Mouse (Mus musculus) limb, embryonic 13.5 days (tissue): Measurements from ENCODE around the gene Aoc1. TPM values are rescaled to one million over a fixed set of nuclear protein-coding genes. Genes with fewer than 3 reads are reported as not detected.
"Not testable (repeated sequence)": the region's sequence is repeated elsewhere in the genome, so short reads cannot be mapped to it uniquely, and the experiment has no call there.

Experiments used
- ATAC-seq: fragments of 200-750 bp; cut with Nextera tagmentation; 2 replicates; pipeline ENCODE4 v1.8.0; 2017; ENCODE audit warnings: low read depth, moderate number of reproducible peaks, moderate TSS enrichment; ENCODE audit not compliant: low FRiP score
- H3K27ac ChIP-seq: fragments of 300-500 bp; sonication (generic); 2 replicates; pipeline ENCODE4 v1.5.1; 2015; ENCODE audit warnings: inconsistent platforms, mild to moderate bottlenecking, moderate library complexity
- H3K27me3 ChIP-seq: fragments of 300-500 bp; sonication (generic); 2 replicates; pipeline ENCODE4 v1.6.1; 2015; ENCODE audit warnings: mild to moderate bottlenecking, inconsistent platforms
- H3K36me3 ChIP-seq: fragments of 300-500 bp; sonication (generic); 2 replicates; pipeline ENCODE4 v1.6.1; 2015; ENCODE audit warnings: inconsistent platforms, mild to moderate bottlenecking, moderate library complexity
- H3K4me1 ChIP-seq: fragments of 300-500 bp; sonication (generic); 2 replicates; pipeline ENCODE4 v1.6.1; 2015; ENCODE audit warnings: inconsistent platforms
- H3K4me2 ChIP-seq: fragments of 300-500 bp; sonication (generic); replicated peaks from 2 replicates; pipeline ENCODE4 v1.6.1; 2015; ENCODE audit warnings: inconsistent platforms, mild to moderate bottlenecking, moderate library complexity
- H3K4me3 ChIP-seq: fragments of 300-500 bp; sonication (generic); 2 replicates; pipeline ENCODE4 v1.5.1; 2015; ENCODE audit warnings: moderate library complexity, mild to moderate bottlenecking, inconsistent platforms
- H3K9ac ChIP-seq: fragments of 300-500 bp; sonication (generic); 2 replicates; pipeline ENCODE4 v1.6.1; 2015; ENCODE audit warnings: mild to moderate bottlenecking, inconsistent platforms
- H3K9me3 ChIP-seq: fragments of 300-500 bp; sonication (generic); 2 replicates; pipeline ENCODE4 v1.6.1; 2016; ENCODE audit warnings: inconsistent platforms
- WGBS: fragments of 180-500 bp; shearing (Covaris S2); methylation state at CpG from one replicate; pipeline ENCODE4 v1.1.7; 2015; 5-methylcytosine and 5-hydroxymethylcytosine counted together
- polyA plus RNA-seq: library from polyadenylated mRNA; unstranded; fragments of >200 nt; fragmentation: Nextera tagmentation; extraction: Ambion mirVana; gene quantifications from 2 replicates; pipeline ENCODE4 v1.2.1, GENCODE M21; 2015

Gene Aoc1
- polyA plus RNA-seq, 1 experiment from 2014 or later: not detected

DNA sequence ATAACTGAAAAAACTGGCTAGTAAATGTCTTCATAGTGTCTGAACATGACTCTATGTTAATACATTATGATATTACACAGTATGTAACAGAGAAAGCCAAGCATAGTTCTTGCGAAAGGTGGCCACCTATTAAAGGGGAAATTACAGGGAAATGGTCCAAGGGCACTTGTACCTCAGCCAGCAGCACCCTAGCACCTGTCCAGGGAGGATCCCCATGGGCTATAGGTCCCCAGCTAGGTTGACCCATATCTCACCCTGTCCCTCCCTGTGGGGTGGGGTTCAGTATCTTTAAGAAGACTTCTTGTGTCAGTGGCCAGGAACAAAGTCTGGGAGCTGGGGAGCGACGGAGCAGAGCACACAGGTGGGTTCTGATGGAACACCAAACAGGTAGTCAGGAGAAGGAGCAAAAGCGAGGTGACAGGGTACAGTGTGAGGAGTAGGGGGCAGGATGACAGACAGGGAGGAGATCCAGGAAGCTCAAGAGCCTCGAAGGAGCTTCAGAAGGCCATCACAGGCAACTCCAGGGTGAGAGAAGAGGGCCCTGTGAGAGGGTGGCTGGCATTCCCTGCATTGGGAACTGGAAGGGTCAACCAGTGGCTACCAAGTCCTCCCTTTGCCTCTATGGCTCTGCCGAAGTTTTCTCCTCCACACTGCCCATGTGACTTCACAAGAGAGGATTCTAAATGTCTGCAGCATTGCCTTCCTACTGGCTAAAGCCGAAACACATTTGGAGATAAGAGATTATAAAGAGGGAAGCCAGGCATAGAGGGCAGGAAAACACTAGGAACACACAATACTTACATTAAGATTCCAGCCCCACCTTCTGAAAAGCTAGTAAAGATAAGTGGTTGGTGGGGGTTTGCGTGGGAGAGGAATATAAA lies 22.5 kb downstream of the Aoc1 start:
- Histone ChIP-seq H3K4me3 (no peak overlapping the region), H3K4me2 (no peak overlapping the region), H3K4me1 (no peaks in the 10 kb centered on the region), H3K9ac (no peak overlapping the region), H3K27me3 (no peaks in the 10 kb centered on the region), H3K9me3 (peaks cover 4% of the 10 kb centered on the region; the same call in 1 of the 2 replicates), H3K36me3 (no peaks in the 10 kb centered on the region), H3K27ac (no peak overlapping the region)
- no peak for ATAC-seq
- 88% methylated on average over 8 of the region's 8 CpGs for WGBS

DNA sequence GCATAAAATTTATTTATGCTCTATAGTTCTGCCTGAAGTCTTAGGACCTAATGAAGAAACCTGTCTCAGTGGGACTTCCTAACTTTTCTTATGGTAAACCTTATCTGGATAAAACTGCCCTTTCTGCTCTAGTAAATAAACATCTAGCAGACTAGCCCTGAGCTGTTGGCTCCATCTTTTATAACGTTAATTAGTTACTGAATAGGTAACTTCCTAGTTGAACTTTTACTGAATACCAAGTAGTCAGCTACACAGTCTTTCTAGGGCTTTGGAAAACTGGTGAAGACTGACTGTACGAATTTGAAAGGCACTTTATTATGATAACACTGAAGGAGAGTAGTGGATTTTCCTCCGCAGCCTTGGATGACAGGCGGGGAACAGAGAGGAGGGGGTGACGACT lies 23.2 kb downstream of the Aoc1 start:
- Histone ChIP-seq H3K9me3 (peaks cover 4% of the 10 kb centered on the region; the same call in 1 of the 2 replicates), H3K4me2 (no peak overlapping the region), H3K27ac (no peak overlapping the region), H3K9ac (no peak overlapping the region), H3K4me1 (no peaks in the 10 kb centered on the region), H3K4me3 (no peak overlapping the region), H3K27me3 (no peaks in the 10 kb centered on the region), H3K36me3 (no peaks in the 10 kb centered on the region)
- ATAC-seq: no peak
- 89% methylated on average over 5 of the region's 5 CpGs for WGBS

DNA sequence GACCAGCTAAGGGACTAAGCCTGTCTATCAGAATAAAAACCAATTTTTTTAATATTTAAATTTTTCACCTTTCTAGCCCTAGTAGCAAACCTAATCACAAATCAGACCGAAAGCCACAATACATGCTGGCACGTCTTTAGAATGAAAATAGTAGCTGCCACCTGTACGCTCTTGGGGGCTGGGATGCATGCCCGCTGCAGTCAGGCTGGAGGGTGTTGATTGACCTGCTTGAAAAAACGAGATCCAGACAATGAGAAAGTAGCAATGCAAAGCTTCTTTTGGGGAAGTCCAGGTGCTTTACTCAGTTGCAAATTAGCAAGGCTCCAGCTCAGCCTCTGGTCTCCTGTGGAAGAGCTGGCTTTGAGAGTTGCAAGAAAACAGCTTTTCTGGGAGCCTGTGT lies 24.3 kb downstream of the Aoc1 start:
- WGBS: 85% methylated on average over 5 of the region's 5 CpGs
- Histone ChIP-seq H3K4me1 (no peaks in the 10 kb centered on the region), H3K27me3 (no peaks in the 10 kb centered on the region), H3K4me3 (no peak overlapping the region), H3K36me3 (no peaks in the 10 kb centered on the region), H3K9me3 (peaks cover 4% of the 10 kb centered on the region; the same call in 1 of the 2 replicates), H3K4me2 (no peak overlapping the region), H3K27ac (no peak overlapping the region), H3K9ac (no peak overlapping the region)
- ATAC-seq: no peak

DNA sequence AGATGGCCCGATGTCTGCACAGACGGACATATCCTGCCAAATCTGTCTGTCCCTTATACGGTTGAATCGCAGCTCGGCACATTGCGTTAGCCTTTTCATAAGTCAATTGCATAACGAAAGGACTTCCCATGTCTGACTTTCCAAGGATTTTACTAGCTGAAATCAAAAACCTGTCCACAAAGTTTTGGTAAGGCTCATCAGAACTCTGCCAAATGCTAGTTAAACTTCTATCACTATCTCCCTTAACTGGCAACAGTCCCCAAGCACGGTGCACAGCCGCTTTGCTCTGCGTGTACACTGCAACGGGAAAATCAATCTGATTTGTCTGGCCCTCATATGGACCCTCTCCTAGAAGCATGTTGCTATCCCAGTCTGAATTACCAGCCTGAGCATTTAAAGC lies 28.6 kb downstream of the Aoc1 start:
- H3K36me3 ChIP-seq, H3K4me1 ChIP-seq, H3K27ac ChIP-seq, H3K4me3 ChIP-seq, ATAC-seq, H3K9ac ChIP-seq, H3K4me2 ChIP-seq, H3K9me3 ChIP-seq, H3K27me3 ChIP-seq: not testable (repeated sequence)
- WGBS: 91% methylated on average over 11 of the region's 11 CpGs

DNA sequence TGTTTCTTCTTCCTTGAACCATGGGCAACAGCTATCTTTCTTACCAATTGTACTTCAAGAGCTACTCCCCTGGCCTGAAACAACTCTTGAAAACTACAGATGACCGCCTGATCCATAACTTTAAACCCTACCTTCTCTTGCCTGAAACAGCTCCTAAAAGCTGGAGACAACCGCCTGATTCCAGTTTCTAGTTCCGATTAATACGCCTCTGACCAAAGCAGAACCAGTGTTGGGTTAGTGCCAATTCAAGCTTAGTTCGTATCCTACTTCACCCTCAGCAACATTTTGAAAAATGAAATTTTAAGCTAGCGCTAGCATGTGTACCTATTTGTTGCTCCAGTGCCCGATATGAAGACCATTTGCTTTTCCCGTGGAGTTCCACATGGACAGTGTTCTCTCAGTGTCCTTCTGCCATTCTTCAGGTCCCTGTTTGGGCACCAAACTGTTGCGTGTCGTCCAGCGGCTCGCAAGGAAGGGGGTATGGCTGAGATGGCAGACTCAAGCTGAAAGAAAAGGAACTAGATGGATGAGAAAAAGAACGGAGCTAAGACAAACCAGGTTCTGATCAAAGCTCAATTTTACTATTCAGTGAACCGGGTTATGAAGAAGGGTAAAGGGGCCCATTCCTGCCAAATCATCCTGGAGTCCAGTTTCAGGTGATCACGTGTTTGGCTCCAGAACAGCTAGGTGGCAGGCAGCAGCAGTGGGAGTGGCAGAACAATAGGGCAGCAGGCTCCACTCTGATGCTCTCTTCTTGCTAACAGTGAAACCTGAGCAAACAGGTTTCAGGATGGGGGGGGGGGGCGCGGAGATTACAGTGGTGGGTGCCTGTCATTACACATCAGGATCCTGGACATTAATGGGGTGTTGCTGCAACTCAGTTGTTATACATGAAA lies 30.1 kb downstream of the Aoc1 start:
- WGBS: 82% methylated on average over 17 of the region's 17 CpGs
- H3K4me2 ChIP-seq: no peak overlapping the region
- no peak for ATAC-seq
- H3K4me3 ChIP-seq: no peak overlapping the region
- H3K4me1 ChIP-seq: 0 out of 2 replicates have a peak, but pooled peaks cover 3% of the 10 kb centered on the region
- no peaks in the 10 kb centered on the region for H3K36me3 ChIP-seq
- no peak overlapping the region for H3K9ac ChIP-seq
- H3K27me3 ChIP-seq: no peaks in the 10 kb centered on the region
- no peak overlapping the region for H3K27ac ChIP-seq
- H3K9me3 ChIP-seq: no peaks in the 10 kb centered on the region

DNA sequence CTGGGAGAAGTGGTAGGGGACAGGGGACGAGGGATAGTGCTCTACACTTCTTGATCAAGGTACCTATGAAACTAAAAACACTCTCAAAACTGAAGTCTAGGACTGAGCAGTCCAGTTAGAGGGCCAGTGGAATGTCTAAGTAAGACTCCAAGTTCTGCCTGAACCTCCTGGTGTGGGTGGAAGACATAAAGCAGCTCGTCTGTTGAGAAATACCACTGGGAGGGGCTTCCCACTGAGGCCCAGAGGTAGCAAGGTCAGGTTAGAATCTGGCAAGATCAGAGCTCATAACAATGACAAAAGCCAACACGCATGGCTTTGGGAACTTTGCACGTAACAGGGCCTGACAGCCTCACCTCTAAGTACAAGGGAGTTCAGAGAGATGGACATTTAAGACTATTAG lies 30.7 kb downstream of the Aoc1 start:
- no peak overlapping the region for H3K27ac ChIP-seq
- no peak for ATAC-seq
- no peak overlapping the region for H3K4me2 ChIP-seq
- WGBS: 68% methylated on average over 4 of the region's 4 CpGs
- H3K36me3 ChIP-seq: no peaks in the 10 kb centered on the region
- no peak overlapping the region for H3K9ac ChIP-seq
- 0 out of 2 replicates have a peak, but pooled peaks cover 3% of the 10 kb centered on the region for H3K4me1 ChIP-seq
- no peaks in the 10 kb centered on the region for H3K27me3 ChIP-seq
- H3K4me3 ChIP-seq: no peak overlapping the region
- H3K9me3 ChIP-seq: no peaks in the 10 kb centered on the region

DNA sequence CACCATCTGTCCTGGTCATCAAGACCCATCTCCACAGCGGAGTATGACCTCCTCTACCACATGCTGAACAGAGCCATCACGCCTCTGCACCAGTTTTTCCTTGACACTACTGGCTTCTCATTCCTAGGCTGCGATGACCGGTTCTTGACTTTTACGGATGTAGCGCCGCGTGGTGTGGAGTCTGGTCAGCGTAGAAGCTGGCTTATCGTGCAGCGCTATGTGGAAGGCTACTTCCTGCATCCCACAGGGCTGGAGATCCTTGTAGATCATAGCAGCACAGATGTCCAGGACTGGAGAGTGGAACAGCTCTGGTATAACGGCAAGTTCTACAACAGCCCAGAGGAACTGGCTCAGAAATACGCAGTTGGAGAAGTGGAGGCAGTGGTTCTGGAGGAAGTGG lies 32.9 kb downstream of the Aoc1 start:
- Histone ChIP-seq H3K27ac (no peak overlapping the region), H3K9ac (no peak overlapping the region), H3K9me3 (no peaks in the 10 kb centered on the region), H3K4me3 (no peak overlapping the region), H3K27me3 (no peaks in the 10 kb centered on the region), H3K4me2 (no peak overlapping the region), H3K36me3 (no peaks in the 10 kb centered on the region), H3K4me1 (0 out of 2 replicates have a peak, but pooled peaks cover 3% of the 10 kb centered on the region)
- ATAC-seq: no peak
- 90% methylated on average over 13 of the region's 13 CpGs for WGBS

DNA sequence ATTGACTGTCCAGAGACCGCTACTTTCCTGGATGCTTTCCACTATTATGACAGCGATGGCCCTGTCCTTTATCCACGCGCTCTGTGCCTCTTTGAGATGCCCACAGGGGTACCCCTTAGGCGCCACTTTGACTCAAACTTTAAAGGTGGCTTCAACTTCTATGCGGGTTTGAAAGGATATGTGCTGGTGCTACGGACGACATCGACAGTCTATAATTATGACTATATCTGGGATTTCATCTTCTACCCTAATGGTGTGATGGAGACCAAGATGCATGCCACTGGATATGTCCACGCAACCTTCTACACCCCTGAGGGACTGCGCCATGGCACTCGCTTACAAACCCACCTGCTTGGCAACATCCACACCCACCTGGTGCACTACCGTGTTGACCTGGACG lies 33.7 kb downstream of the Aoc1 start:
- no peaks in the 10 kb centered on the region for H3K27me3 ChIP-seq
- ATAC-seq: no peak
- WGBS: 92% methylated on average over 14 of the region's 14 CpGs

DNA sequence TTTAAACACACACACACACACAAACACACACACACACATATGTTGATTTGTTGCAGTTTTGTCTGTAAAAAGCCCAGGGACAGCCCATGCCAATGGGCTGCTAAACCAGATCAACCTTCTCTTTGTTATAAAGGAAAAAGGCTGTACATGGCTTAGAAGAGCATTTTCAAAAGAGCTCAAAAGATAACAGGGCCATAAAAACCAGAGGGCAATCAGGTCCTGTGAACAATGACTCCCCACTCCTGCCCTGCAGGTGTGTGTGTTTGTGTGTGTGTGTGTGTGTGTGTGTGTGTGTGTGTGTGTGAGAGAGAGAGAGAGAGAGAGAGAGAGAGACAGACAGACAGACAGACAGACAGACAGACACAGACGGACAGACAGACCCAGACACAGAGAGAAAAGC lies 36.5 kb downstream of the Aoc1 start:
- 75% methylated on average over 1 of the region's 1 CpGs for WGBS
- no peak overlapping the region for H3K4me2 ChIP-seq

More for the DNA sequence above, 33.7 kb downstream of the Aoc1 start:
- Histone ChIP-seq H3K9me3 (no peaks in the 10 kb centered on the region), H3K27ac (no peak overlapping the region), H3K9ac (no peak overlapping the region), H3K4me2 (no peak overlapping the region), H3K36me3 (no peaks in the 10 kb centered on the region), H3K4me1 (0 out of 2 replicates have a peak, but pooled peaks cover 3% of the 10 kb centered on the region), H3K4me3 (no peak overlapping the region)

DNA sequence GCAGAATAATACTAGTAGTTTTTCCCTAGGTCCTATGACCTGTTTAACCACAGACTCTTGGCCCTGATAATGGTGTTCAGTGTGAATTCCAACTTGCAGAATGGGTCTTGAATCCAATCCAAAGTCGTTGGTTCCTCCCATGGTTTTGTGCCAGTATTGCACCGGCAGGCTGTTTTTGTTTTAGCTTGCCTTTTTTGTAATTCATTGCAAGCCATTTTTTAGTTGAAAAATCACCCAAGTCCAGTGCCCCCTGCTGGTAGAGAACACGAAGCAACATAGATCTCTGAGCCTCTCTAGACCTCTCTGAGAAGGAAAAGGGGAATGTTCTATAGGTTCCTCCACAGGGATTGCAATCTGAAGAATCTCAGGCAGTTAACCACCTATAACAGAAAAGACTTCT lies 39.3 kb downstream of the Aoc1 start:
- Histone ChIP-seq H3K4me2 (no peak overlapping the region), H3K27me3 (no peaks in the 10 kb centered on the region), H3K4me1 (no peaks in the 10 kb centered on the region), H3K9ac (no peak overlapping the region), H3K36me3 (no peaks in the 10 kb centered on the region), H3K9me3 (no peaks in the 10 kb centered on the region), H3K27ac (no peak overlapping the region), H3K4me3 (no peak overlapping the region)
- no peak for ATAC-seq
- WGBS: 42% methylated on average over 3 of the region's 3 CpGs

More for the DNA sequence above, 36.5 kb downstream of the Aoc1 start:
- Histone ChIP-seq H3K36me3 (no peaks in the 10 kb centered on the region), H3K4me3 (no peak overlapping the region), H3K27me3 (no peaks in the 10 kb centered on the region), H3K4me1 (no peaks in the 10 kb centered on the region), H3K9me3 (no peaks in the 10 kb centered on the region), H3K27ac (no peak overlapping the region), H3K9ac (no peak overlapping the region)
- ATAC-seq: no peak

DNA sequence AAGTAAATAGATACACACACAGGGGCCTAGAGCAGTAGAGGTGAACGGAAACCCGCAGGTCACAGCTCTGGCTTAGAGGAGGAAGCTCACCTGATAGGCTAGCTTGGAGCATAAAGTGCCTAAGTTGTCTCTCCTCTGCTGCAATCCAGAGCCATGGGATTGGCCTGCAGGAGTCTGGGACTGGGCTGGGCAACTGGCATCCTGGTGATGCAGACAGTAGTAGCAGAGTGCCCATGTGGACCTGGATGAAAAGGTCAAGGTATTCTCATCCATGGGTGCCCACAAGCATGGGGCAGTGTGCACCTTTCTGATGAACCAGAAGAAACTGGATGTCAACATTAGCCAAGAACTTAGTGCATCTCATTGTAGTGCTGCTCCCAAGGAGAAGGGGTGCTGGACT lies 40.9 kb downstream of the Aoc1 start:
- WGBS: 91% methylated on average over 2 of the region's 2 CpGs
- H3K4me2 ChIP-seq: no peak overlapping the region
- H3K4me1 ChIP-seq: no peaks in the 10 kb centered on the region

DNA sequence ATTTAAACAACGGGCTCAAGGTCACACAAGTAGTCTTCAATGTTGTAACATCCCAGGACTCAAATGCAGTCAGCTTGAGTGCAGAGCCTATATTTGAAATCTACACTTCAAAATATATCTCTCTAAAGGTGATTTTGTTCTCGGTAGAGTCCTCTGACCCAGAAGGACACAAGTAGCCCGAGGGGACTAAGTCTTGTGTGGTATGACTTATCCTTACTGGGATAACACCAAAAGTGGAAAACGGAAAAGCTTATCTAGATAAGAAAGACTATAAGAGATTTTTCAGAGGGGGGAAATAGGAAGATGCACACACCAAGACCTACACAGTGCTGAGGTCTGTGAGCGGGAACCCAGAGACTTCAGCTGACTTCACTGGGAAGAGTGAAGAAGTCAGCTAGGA lies 56.9 kb downstream of the Aoc1 start, which contains the start of gene 1600015I10Rik:
Gene 1600015I10Rik (plus strand): TSS at position 301 of the 400 bp plus-strand sequence.
- Histone ChIP-seq H3K9me3 (no peaks in the 10 kb centered on the region), H3K4me1 (no peaks in the 10 kb centered on the region), H3K9ac (no peak within 1 kb of the TSS), H3K4me2 (no peak within 1 kb of the TSS), H3K27me3 (no peaks in the 10 kb centered on the region), H3K4me3 (no peak within 1 kb of the TSS), H3K27ac (no peak within 1 kb of the TSS), H3K36me3 (no peaks in the 10 kb centered on the region)
- no peak for ATAC-seq
- WGBS: 87% methylated on average over 5 of the region's 5 CpGs

More for the DNA sequence above, 40.9 kb downstream of the Aoc1 start:
- no peak for ATAC-seq
- no peak overlapping the region for H3K4me3 ChIP-seq
- no peak overlapping the region for H3K27ac ChIP-seq
- H3K36me3 ChIP-seq: no peaks in the 10 kb centered on the region
- no peaks in the 10 kb centered on the region for H3K9me3 ChIP-seq
- no peaks in the 10 kb centered on the region for H3K27me3 ChIP-seq
- no peak overlapping the region for H3K9ac ChIP-seq
